Mouse (Mus musculus) 3134 (cell line): Measurements from ENCODE around the gene Col23a1.

Source experiments
- DNase-seq: peaks from one replicate; pipeline ENCODE4 v3.0.0-alpha.2; 2011; ENCODE audit warnings: low spot score; ENCODE audit not compliant: insufficient read length; ENCODE audit errors: extremely low read depth

Gene Col23a1

DNA sequence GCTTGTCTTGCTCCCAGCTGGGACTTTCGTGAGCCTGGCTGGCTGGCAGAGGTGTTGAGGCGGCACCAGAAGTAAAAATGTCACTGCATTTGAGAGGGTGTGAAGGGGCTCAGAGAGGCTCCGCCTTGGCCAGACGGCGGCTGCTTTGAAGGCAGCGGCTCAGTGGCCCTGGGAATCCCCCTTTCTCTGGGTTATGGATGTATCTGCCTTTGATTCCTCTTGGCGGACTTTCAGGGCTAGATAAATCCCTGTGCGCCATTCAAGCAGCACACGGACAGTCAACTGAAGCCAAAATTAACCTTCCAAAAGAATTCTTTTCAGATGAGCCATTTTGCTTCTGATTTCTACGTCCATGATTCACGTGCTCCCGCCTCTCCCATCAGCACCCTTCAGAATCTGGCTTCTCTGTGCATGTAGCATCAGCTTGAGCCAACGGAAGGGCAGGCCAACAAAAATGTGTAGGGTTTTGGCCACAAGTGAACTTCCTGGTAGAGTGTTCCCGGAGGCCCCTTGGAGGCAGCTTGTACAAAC, 237.0 kb downstream of the Col23a1 start:
- no peak for DNase-seq

DNA sequence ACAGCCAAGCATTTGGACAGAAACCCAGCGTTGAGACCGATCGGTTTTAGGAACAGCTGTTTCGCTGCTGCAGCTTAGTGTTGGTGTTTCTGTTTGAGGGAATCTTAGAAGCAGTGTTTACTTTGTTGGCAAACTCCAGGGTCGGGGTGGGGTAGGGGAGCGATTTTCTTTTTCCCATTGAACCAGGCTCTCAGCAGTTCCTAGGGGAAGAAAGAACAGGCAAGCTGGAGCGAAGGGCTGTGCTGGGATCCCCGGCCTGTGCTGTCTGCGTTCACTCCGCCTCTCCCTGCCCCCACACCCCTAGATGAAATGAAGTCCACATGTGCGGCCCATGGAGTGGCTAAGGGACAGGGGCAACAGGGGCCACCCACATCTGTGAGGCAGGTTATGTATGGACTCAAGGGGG, 243.4 kb downstream of the Col23a1 start:
- no peak for DNase-seq

DNA sequence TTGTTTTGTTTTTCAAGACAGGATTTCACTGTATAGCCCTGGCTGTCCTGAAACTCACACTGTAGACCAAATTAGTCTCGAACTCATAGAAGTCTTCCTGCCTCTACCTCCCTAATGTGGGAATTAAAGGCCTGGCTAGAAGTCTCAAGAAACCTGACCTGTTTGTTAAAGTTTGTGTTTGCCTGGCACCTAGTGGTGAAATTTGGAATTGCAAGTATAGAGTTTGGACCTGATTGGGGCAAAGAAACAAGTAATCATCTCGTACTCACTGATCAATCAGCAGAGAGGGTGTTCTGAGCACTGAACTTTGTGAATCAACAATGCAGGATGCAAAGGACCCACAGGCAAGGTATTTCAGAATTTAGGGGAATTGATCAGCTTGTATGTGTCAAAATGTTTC, 244.6 kb downstream of the Col23a1 start:
- peak; percentile 18 for DNase-seq

DNA sequence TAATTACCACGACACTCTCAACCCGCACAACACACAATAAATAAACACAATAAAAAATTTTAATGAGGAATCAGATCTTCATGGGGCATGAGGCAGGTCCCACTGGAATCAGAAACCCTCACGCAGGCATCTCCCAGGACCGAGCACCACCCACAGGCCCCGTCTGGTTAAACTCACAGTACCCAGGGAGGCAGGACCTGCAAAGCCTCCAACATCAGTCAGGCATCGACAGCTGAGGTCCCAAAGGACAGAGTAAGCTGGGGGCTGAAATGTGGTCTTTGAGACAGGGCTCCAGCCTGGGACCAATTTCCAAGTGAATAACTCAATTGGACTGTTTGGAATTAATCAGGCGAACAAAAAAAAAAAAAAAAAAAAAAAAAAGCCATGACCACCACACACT, 248.7 kb downstream of the Col23a1 start:
- DNase-seq: no peak

DNA sequence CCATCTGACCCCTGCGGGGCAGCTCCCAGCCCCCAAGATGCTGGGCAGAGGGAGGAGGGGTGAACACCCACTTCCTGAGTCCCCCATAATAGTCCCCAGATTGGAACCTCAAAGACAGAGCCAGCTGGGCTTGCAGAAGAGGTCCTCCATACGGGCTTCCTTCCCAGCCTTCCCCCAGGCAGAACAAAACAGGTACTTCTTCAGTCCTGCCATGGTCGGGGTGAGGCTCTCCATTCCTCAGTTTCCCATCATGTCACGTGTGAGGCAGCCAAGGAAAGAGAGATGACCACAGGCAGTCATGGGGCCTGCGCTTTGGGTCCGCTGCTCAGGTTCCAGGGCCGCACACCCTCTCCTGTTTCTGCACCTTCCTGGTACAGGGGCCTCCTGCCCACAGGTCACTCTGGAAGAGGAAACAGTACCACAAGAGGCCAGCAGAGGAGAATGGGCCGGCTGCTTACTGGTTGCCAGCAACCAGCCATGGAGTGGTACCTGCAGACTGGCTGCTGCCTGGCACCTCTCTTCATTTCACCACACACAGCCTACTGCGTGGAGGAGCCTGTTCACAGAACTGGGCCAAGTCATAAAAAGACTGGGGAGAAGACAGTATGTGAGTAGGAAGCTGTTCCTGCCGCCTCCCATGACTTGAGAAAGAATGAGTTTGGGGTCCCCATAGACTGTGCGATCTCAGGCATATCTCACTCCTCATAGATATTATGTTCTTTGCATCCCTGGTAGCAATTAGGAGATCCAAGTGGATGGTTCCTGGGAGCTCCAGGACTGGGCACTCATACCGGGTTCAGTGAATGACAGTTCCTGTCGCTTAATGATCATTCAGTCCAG, 249.4 kb downstream of the Col23a1 start:
- no peak for DNase-seq

DNA sequence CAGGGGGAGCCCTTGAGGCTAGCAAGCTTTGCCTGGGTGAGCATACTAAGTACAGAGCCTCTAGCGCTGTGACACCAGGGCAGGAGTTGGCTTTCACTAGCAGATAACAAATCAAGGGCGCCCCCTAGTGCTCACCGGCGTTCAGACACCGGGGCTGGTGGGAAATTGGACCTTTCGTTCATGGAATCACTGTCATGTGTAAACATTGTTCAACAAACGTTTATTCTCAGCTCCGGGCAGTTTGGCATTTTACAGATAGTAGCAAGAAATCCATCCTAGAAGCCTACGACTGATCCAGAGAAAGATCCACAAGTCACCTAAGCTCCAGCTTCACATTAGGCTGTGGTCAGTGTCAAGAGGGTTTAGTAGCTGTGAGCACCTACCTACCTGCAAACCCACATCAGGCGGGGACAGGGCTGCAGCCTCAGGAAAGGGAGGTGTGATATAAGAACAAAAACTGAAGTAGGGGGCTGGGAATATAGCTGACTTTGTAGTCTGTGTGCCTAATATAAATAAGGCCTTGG, 250.1 kb downstream of the Col23a1 start:
- DNase-seq: peak; percentile 72

DNA sequence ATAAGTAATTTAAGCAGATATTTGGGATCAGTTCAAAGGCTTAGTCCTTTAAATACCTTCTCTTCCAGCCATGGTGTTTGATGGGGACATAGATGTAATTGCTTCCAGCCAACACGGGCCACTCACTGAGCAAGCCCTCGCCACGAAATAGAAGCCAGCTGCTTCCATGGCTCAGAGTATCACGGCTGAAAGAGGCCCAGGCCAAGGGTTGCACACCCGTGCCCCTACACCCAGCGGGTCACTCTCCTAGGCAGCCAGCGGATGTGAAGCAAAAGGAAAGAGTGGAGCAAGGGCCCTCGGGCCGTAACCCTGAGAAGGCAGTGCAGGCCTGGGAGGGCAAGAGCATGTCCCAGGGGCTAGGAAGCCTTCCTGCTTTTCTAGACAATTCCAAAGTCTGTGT, 252.7 kb downstream of the Col23a1 start:
- DNase-seq: no peak

DNA sequence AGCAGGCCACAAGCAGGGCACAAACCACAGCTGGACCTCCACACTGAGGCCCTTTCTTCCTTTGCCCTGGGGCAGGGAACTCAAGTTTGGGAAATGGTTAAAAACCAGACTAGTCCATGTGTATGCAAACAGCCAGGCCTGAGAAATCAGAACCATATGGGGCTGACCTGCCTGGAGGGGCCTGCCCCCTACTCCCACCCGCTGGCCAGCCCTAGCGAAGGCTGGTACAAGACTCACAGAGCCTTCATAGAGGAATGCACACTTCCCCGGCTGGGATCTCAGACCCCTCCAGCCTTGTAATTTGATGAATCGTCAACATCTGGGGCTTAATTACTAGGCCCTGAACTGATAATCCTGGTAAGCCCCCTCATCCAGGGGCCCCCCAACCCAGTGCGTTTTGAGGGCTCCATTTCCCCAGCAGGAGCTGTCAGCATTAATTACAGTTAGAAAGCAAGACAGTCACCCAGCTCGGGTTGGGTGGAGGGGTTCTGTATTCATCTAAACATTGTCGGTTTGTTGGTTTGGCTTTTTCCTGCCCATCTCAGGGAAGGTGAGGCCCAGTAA, 253.8 kb downstream of the Col23a1 start:
- no peak for DNase-seq

DNA sequence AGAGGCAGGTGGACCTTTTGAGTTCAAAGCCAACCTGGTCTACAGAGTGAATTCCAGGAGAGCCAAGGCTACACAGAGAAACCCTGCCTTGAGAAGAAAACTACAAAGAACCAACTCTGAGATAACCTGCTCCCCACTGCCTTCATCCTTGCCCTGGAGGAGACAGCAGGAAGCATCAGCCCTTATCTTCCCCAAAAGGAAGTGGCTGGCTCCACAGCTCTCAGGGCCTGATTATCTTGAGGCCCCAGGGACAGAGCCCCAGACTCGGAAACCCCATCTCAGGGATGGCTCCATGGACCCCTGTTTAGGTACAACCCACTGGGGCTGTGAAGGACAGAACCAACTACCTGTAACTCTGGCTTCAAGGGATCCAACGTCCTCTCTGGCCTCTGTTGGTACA, 254.7 kb downstream of the Col23a1 start:
- DNase-seq: no peak

DNA sequence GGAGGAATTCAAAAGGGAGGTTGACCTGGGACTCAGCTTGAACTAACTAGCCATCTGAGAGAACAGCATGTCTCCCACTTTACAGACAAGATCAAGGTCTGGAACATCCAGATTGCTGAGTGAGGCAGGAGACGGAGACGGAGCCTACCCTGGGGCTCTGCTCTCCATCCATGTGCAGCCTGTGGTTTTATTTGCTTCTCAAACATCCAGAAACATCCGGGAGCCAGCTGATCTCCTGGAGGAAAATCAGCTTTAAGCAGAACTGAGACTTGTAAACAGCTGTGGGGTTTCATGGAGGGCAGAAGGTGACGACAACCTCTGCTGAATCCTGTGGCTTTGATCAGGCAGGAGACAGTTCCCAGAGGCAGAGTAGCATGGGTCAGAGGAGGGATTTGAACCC, 256.1 kb downstream of the Col23a1 start:
- no peak for DNase-seq

DNA sequence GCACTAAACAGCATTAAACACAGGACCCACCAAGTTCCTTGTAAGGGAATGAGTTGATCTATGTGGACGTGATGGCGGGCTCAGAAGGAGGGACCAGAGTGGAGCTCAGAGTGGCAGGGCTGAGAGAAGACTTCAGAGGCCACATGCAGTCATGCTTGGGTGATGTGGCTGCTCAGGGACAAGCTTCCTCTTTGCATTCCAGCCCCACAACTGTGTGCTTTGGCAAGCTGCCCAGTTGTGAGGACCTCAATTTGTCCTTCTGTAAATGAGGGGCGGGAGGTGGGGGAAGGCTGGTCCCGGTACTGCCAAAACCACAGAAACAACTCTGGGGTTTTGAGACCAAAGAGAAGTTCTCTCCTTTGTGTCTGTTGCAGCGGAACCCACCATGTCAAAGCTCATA, 261.5 kb downstream of the Col23a1 start:
- DNase-seq: no peak

DNA sequence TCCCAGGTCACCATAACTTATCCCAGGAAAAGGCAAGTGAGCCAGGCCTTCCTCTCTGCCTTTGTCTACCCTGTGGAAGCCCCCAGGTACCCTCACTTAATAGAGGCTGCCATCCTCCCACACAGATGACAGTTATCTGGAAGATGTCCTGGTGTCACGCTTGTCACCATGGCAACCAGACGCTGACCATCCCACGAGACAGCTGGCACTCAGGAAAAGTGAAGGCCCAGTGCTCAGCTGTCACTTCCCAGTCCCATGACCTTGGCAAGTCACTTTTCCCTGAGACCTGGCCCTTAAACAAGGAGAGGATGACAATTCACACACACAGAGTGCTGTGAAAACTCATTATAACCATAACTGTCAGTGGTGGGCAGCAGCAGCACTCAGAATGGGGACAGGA, 262.4 kb downstream of the Col23a1 start:
- DNase-seq: no peak

DNA sequence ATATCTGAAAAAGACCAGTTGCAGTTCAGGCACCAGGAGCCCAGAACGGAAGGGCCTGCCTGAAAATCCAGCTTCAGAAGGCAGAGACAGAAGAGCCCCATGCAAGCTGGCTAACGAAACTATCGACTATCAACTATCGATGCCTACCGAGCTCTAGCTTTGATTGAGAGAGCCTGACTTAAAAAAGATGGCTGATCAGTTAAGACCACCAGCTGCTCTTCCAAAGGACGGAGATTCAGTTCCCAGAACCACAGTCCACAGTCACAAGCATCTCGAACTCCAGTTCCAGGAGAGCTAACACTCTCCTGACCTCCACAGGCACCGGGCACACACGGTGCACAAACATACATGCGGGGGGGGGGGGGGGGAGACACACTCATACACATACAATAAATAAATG, 264.9 kb downstream of the Col23a1 start:
- no peak for DNase-seq

DNA sequence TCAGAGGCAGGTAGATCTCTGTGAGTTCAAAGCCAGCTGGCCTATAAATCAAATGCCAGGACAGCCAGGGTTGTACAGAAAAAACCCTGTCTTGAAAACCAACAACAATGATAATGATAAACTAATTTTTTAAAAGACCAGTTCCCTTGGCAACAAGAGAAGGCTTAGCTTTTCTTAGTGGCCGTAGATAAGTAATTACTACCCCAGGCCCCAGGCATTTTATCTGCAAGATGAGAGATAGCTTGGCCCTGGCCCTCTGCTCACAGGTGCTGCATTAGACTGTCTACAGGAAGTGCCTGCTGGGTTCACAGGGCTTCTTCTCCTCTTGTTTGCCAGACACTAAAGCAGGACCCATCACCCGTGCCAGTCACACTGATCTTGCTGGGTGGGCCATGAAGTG, 265.3 kb downstream of the Col23a1 start:
- DNase-seq: no peak

DNA sequence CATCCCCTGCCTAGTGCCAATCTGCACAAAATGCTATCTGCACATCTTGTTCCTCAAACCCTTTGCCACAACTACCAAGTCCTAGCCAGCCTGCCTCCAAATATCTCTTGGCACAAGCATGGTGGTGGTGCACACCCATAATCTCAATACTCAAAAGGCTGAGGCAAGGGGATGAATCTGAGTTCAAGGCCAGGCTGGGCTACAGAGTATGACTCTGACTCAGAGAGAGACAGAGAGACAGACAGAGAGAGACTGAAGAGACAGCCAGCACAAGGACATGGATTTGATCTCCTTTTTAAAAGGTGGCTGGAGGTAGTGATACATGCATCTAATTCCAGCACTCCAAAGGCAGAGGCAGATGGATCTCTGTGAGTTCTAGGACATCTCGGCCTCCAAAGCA, 273.6 kb downstream of the Col23a1 start:
- no peak for DNase-seq

DNA sequence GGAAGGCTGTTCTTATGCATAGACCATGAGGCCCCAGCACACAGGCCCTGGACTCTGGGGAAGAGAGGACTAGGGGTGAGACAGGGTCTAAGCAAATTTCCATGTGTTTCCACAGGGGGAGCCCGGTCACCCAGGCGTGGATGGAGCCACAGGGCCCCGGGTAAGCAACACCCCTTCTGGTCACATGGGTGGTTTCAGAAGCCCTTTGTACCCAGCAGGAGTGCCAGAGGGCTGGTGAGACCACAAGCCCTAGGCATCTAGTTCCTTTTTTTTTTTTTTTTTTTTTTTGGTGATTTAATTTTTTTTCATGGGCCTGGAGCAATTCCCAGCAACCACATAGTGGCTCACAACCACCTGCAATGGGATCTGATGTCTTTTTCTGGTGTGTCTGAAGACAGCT, 275.3 kb downstream of the Col23a1 start:
- DNase-seq: no peak

DNA sequence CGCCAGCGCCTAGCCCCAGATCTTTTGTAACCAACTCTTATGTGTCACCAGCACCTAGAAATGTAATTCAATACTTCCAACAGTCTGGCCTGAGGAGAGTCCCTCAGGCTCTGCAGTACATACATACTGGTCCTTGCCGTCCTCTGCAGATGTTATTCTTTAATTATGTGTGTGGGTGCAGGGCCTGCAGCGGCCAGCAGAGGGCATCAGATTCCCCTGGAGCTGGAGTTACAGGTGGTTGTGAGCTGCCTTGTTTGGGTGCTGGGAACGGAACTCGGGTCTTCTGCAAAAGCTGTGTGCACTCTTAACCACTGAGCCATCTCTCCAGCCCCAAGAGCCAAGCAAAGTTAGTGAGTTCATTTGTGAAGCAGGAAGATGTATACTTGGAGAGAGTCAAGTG, 276.2 kb downstream of the Col23a1 start:
- no peak for DNase-seq

DNA sequence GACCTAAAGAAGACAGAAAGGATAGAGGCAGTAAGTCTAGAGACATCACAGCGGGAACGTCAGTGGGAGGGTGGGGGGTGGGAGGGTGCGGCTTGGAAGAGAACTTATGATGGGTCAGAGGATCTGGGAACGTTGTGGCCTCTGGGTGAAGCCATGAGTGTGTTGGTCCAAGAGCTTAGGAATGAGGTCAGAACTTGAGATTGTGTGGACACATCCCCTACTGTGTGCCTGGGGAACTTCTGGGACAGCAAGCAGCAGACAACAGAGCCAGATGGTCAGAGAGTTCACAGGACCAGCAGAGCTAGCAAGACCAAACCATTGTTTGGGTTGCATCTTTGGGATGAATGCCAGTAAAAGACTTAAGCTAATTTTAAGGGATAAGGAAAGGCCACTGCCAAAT, 279.1 kb downstream of the Col23a1 start:
- DNase-seq: no peak

DNA sequence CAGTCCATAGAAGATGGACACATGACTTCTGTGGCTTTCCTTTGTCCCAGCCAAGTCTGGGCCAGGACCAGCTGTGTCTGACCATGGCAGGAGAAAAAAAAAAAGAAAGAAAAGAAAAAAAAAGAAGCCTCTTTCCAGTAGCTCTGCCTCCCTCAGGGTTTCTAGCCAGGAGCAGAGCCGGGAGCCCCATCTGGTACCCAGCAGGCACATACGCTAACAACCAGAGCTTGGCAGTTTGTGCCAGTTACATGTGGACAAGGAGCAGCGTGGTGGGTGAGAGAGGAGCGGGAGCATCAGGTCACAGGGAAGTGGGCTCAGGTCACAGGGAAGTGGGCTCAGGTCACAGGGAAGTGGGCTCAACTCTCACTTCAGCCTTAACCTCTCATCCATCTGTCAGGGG, 286.7 kb downstream of the Col23a1 start:
- DNase-seq: no peak

DNA sequence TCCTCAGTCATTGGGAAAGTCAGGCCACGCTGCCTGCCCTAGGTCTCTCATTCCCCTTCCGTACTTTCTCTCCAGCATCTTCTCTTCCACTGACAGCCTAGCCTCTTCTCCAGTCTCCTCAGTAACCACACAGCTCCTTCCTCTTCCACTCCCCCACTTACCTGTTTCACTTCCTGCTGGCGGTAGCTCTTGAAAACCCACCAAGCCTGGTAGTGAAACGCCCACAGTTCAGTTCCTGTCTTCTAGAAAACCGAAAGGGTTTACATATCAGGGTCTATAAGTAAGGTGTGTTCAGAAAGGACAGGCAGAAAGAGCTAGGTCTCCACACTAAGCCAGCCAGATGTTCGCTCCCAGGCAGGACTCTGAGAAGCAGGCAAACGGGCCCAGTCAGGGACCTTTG, 287.9 kb downstream of the Col23a1 start:
- DNase-seq: no peak

DNA sequence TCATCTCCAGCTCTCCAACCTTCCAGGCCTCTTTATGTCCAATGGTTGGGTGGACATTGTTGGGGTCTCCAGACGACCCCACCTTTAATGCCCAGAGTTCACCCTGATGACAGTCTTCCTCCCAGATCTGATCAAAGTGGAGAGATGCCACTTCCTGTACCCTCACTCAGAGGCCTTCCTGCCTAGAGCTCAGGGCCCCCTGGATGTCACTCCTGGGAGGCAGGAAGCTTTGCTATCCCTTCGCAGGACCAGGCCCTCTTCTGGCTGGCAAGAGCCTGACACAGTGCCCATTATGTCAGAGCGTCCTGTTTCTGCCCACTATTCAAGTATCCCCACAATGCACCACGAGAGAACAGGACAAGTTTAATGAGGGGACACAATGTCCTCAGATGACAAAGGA, 289.3 kb downstream of the Col23a1 start:
- DNase-seq: no peak

DNA sequence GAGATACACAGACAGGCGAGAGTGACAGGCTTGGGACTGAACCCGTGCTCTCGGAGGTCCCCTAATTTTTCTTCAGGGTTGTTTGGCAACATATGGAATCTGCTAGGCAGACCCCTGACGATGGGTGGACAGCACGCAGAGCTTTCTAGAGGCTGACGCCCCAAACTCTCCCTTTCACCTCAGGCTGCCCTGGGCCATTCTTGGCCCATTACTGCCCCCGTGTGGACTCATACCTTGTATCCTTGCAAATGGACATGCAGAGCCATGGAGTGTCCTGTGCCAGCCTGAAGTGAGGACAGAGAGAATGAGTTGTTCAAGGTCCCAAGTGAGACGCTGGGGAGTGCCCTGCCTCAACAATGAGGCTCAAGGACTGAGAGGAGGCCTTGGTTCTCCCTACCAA, 293.0 kb downstream of the Col23a1 start:
- DNase-seq: peak; percentile 48
